ENCODE assay signal across 19 mouse cellular contexts in genomic region chr9:120847649-120848048, GRCm38 (mm10).
A peak's percentile ranks its signal among the peaks of the same experiment; 100 is the strongest.
DNase-seq lines count a peak whose midpoint lies in the region; ATAC-seq and TF ChIP-seq lines count a peak whose summit lies in the region.
"Had no signal": no experiment of that assay in that cellular context is flagged by ENCODE, and none has a peak within 500 bp of the region (broad histone marks: within the 10 kb centered on the region; RNA-seq: fewer than 3 reads in every experiment).

No protein-coding gene starts in this region.

- peak; percentile 86 to 89 for TF ChIP-seq EP300 in MEL (IDR thresholded peaks at IDR 0.05; ENCODE audit: low read depth in 1 of 2, low read length in 2 of 2)

- ATAC-seq in heart, embryonic 16.5 days (replicated peaks; ENCODE audit: extremely low read depth, insufficient read depth, low FRiP score): peak; percentile 29
- ATAC-seq in heart, embryonic 11.5 days (replicated peaks; ENCODE audit: insufficient number of reproducible peaks, low FRiP score, low TSS enrichment): no peak
- ATAC-seq: midbrain, embryonic 16.5 days had no signal

- peak overlapping the region; percentile 6; the same call in 1 of the 2 replicates for H3K27ac ChIP-seq in heart, embryonic 16.5 days (ENCODE audit: low read length)
- no peak overlapping the region for H3K27ac ChIP-seq in heart, embryonic 11.5 days (ENCODE audit: low read depth, low read length)
- no peak overlapping the region for H3K27ac ChIP-seq in MEL (ENCODE audit: control insufficient read depth, low read depth, low read length)
- H3K27ac ChIP-seq: hindbrain, embryonic 10.5 days; limb, embryonic 13.5 days; liver, embryonic 14.5 days had no signal

- H3K79me2 ChIP-seq in MEL (ENCODE audit: control insufficient read depth, insufficient read depth, low read length, poor library complexity): no peaks in the 10 kb centered on the region

- TF ChIP-seq POLR2A in MEL (IDR thresholded peaks at IDR 0.05; ENCODE audit: control insufficient read depth in 1 of 2, insufficient read depth in 1 of 2, low read depth in 1 of 2, low read length in 2 of 2, poor library complexity in 1 of 2): no peak

- no peak overlapping the region for H3K9ac ChIP-seq in heart, embryonic 16.5 days (ENCODE audit: low read length)
- no peak overlapping the region for H3K9ac ChIP-seq in heart, embryonic 11.5 days (ENCODE audit: low read depth, low read length)
- H3K9ac ChIP-seq in MEL (ENCODE audit: control insufficient read depth, low read depth, low read length, poor library complexity, severe bottlenecking): no peak overlapping the region
- H3K9ac ChIP-seq: heart, embryonic 12.5 days; limb, embryonic 13.5 days; liver, embryonic 14.5 days had no signal

- no peaks in the 10 kb centered on the region for H3K9me3 ChIP-seq in heart, embryonic 16.5 days (replicated peaks; ENCODE audit: control insufficient read depth, low read length)
- no peaks in the 10 kb centered on the region for H3K9me3 ChIP-seq in heart, embryonic 11.5 days (replicated peaks; ENCODE audit: control insufficient read depth, low read length)
- no peaks in the 10 kb centered on the region for H3K9me3 ChIP-seq in MEL (replicated peaks; ENCODE audit: insufficient read depth, low read length)
- H3K9me3 ChIP-seq: heart, embryonic 12.5 days; hindbrain, embryonic 10.5 days; limb, embryonic 13.5 days had no signal

- no peak overlapping the region for H3K4me2 ChIP-seq in heart, embryonic 16.5 days (ENCODE audit: low read depth, low read length)
- H3K4me2 ChIP-seq in heart, embryonic 11.5 days: no peak overlapping the region
- H3K4me2 ChIP-seq: heart, embryonic 12.5 days; limb, embryonic 13.5 days had no signal

- H3K36me3 ChIP-seq in heart, embryonic 16.5 days (ENCODE audit: control insufficient read depth, insufficient read depth): no peaks in the 10 kb centered on the region
- no peaks in the 10 kb centered on the region for H3K36me3 ChIP-seq in heart, embryonic 11.5 days (ENCODE audit: control insufficient read depth, insufficient read depth, low read length)
- peaks cover 0 to 15% of the 10 kb centered on the region in 2 experiments; a peak in 2 of 4 replicates for H3K36me3 ChIP-seq in MEL (ENCODE audit: control insufficient read depth in 1 of 2, insufficient read depth in 2 of 2, low read length in 2 of 2)
- H3K36me3 ChIP-seq: heart, embryonic 12.5 days; hindbrain, embryonic 10.5 days; limb, embryonic 13.5 days had no signal

- H3K4me3 ChIP-seq in heart, embryonic 16.5 days (ENCODE audit: low read length): no peak overlapping the region
- no peak overlapping the region for H3K4me3 ChIP-seq in heart, embryonic 11.5 days (ENCODE audit: low read depth, low read length)
- no peak overlapping the region for H3K4me3 ChIP-seq in MEL (ENCODE audit: control insufficient read depth in 1 of 2, insufficient read depth in 1 of 2, low read depth in 2 of 2, low read length in 2 of 2)
- H3K4me3 ChIP-seq: heart, embryonic 12.5 days; hindbrain, embryonic 10.5 days; limb, embryonic 13.5 days had no signal

- no peaks in the 10 kb centered on the region for H3K27me3 ChIP-seq in heart, embryonic 16.5 days (ENCODE audit: control insufficient read depth, insufficient read depth, low read length)
- H3K27me3 ChIP-seq in heart, embryonic 11.5 days (ENCODE audit: control insufficient read depth, insufficient read depth, low read length): no peaks in the 10 kb centered on the region
- no peaks in the 10 kb centered on the region for H3K27me3 ChIP-seq in MEL (ENCODE audit: control insufficient read depth in 1 of 2, insufficient read depth in 2 of 2, low read length in 2 of 2)
- H3K27me3 ChIP-seq: heart, embryonic 12.5 days; limb, embryonic 13.5 days had no signal

- H3K4me1 ChIP-seq in heart, embryonic 16.5 days (ENCODE audit: control insufficient read depth, insufficient read depth, low read length): peaks cover 18% of the 10 kb centered on the region
- no peaks in the 10 kb centered on the region for H3K4me1 ChIP-seq in heart, embryonic 11.5 days (ENCODE audit: control insufficient read depth, insufficient read depth, low read length)
- peaks cover 14 to 31% of the 10 kb centered on the region in 2 experiments for H3K4me1 ChIP-seq in MEL (ENCODE audit: control insufficient read depth in 1 of 2, insufficient read depth in 2 of 2, low read length in 2 of 2)

- peak; percentile 51 for DNase-seq in cerebellum, adult 11-12 months
- no peak for DNase-seq in cerebellum, postnatal 4 days (ENCODE audit: low spot score in 2 of 2)
- peak; percentile 67 for DNase-seq in MEL (ENCODE audit: low read depth, low spot score)
- peak; percentile 64 to 79 for DNase-seq in left cerebral cortex, postnatal 14 days (ENCODE audit: low spot score in 2 of 2)
- no peak for DNase-seq in spleen, postnatal 14 days (ENCODE audit: low spot score in 2 of 2)
- DNase-seq in thymus, postnatal 10 days (ENCODE audit: low spot score in 2 of 2): no peak
- DNase-seq: adrenal gland, adult 2 months; gastrocnemius, postnatal 36 days; kidney, adult 2 months; kidney, postnatal 14 days; retina, postnatal 1 day; thymus, postnatal 36 days had no signal

- WGBS in heart, embryonic 16.5 days: 35% methylated on average over 5 of the region's 5 CpGs
- 72% methylated on average over 5 of the region's 5 CpGs for WGBS in heart, embryonic 11.5 days (ENCODE audit: insufficient replicate concordance)

- intact Hi-C loops in left cerebral cortex, postnatal 14 days (cut with DNase I): loop anchor here (5.0 kb wide), 1 partner anchor 85 kb away; no protein-coding TSS in a partner anchor

- no peak for TF ChIP-seq RAD21 in MEL (IDR thresholded peaks at IDR 0.05; ENCODE audit: low read depth, low read length)

- TF ChIP-seq CTCF in MEL (IDR thresholded peaks at IDR 0.05 in 2 of 3, conservative IDR thresholded peaks at IDR 0.05 in 1 of 3; ENCODE audit: control insufficient read depth in 1 of 3, insufficient read depth in 1 of 3, low read depth in 2 of 3, low read length in 3 of 3, poor library complexity in 1 of 3, severe bottlenecking in 1 of 3): no peak

TF ChIP-seq in MEL, 35 proteins besides CTCF, POLR2A, EP300 and RAD21 (continues in another document):
- TF ChIP-seq BHLHE40 (IDR thresholded peaks at IDR 0.05; ENCODE audit: borderline replicate concordance, low read depth, low read length) (peak; percentile 91), POLR2AphosphoS5 (IDR thresholded peaks at IDR 0.05; ENCODE audit: borderline replicate concordance, low read depth, low read length) (no peak), MXI1 (IDR thresholded peaks at IDR 0.05; ENCODE audit: low read depth, low read length) (peak; percentile 95), USF2 (IDR thresholded peaks at IDR 0.05; ENCODE audit: borderline replicate concordance in 1 of 2, insufficient read depth in 1 of 2, low read depth in 1 of 2, low read length in 2 of 2) (0 out of 4 replicates have a peak, but pooled peaks of 1 of the 2 experiments have one; percentile 35), TBP (IDR thresholded peaks at IDR 0.05; ENCODE audit: low read depth, low read length) (no peak), POLR2AphosphoS2 (IDR thresholded peaks at IDR 0.05; ENCODE audit: low read length) (no peak), MAFK (IDR thresholded peaks at IDR 0.05; ENCODE audit: borderline replicate concordance, low read depth, low read length) (0 out of 2 replicates have a peak, but pooled peaks have one; percentile 59), MYB (IDR thresholded peaks at IDR 0.05; ENCODE audit: low read depth, low read length) (peak; percentile 62), MAZ (IDR thresholded peaks at IDR 0.05; ENCODE audit: low read depth, low read length) (no peak), HCFC1 (IDR thresholded peaks at IDR 0.05; ENCODE audit: low read depth, low read length) (no peak), MEF2A (IDR thresholded peaks at IDR 0.05; ENCODE audit: extremely low read depth, insufficient replicate concordance, low read depth, low read length, poor library complexity, severe bottlenecking) (peak; percentile 81; the same call in 1 of the 2 replicates), ZC3H11A (IDR thresholded peaks at IDR 0.05; ENCODE audit: low read depth, low read length) (0 out of 2 replicates have a peak, but pooled peaks have one; percentile 3), MYC (IDR thresholded peaks at IDR 0.05; ENCODE audit: low read depth, low read length) (peak; percentile 96), CHD1 (IDR thresholded peaks at IDR 0.05; ENCODE audit: low read depth, low read length) (no peak), UBTF (IDR thresholded peaks at IDR 0.05; ENCODE audit: borderline replicate concordance, insufficient read depth, low read depth, low read length) (no peak), TCF12 (IDR thresholded peaks at IDR 0.05; ENCODE audit: low read depth, low read length) (peak; percentile 82; the same call in 1 of the 2 replicates), SIN3A (IDR thresholded peaks at IDR 0.05; ENCODE audit: low read length) (peak; percentile 82), ELF1 (IDR thresholded peaks at IDR 0.05; ENCODE audit: low read depth, low read length) (no peak), USF1 (IDR thresholded peaks at IDR 0.05; ENCODE audit: low read depth, low read length) (peak; percentile 86), ZKSCAN1 (IDR thresholded peaks at IDR 0.05; ENCODE audit: low read depth, low read length) (no peak), ZMIZ1 (IDR thresholded peaks at IDR 0.05; ENCODE audit: low read depth, low read length) (no peak), ZNF384 (IDR thresholded peaks at IDR 0.05; ENCODE audit: low read depth, low read length) (no peak), GATA1 (IDR thresholded peaks at IDR 0.05; ENCODE audit: low read depth, low read length) (peak; percentile 46), NELFE (IDR thresholded peaks at IDR 0.05; ENCODE audit: low read depth, low read length) (no peak), ETS1 (IDR thresholded peaks at IDR 0.05; ENCODE audit: low read depth, low read length) (peak; percentile 92), JUND (IDR thresholded peaks at IDR 0.05; ENCODE audit: low read depth, low read length) (no peak), TAL1 (IDR thresholded peaks at IDR 0.05; ENCODE audit: low read length) (peak; percentile 31; the same call in 1 of the 2 replicates), E2F4 (IDR thresholded peaks at IDR 0.05; ENCODE audit: borderline replicate concordance, low read depth, low read length) (no peak), NRF1 (IDR thresholded peaks at IDR 0.05; ENCODE audit: insufficient read depth, low read depth, low read length, poor library complexity, severe bottlenecking) (no peak), RCOR1 (IDR thresholded peaks at IDR 0.05; ENCODE audit: low read depth, low read length) (peak; percentile 68; the same call in 1 of the 2 replicates), GABPA (IDR thresholded peaks at IDR 0.05; ENCODE audit: low read depth, low read length) (no peak), MAX (IDR thresholded peaks at IDR 0.05; ENCODE audit: low read length) (peak; percentile 96), KAT2A (conservative IDR thresholded peaks at IDR 0.05; ENCODE audit: low read depth, low read length) (no peak), SMC3 (IDR thresholded peaks at IDR 0.05; ENCODE audit: low read depth, low read length) (peak; percentile 11; the same call in 1 of the 2 replicates)

Comparison
In these comparisons a context has a peak if more than half of its experiments do, and no peak if none do; other contexts are left out.
1. DNase-seq: peak in cerebellum, adult 11-12 months (single experiment), MEL (single experiment) and left cerebral cortex, postnatal 14 days (2 of 2); none in cerebellum, postnatal 4 days (0 of 2), spleen, postnatal 14 days (0 of 2) and thymus, postnatal 10 days (0 of 2).